ENCODE assay signal across 8 mouse cellular contexts in genomic region chr1:172188891-172189290, GRCm38 (mm10). TPM values are rescaled to one million over a fixed set of nuclear protein-coding genes. Genes with fewer than 3 reads are reported as not detected.
DNase-seq lines count a peak whose midpoint lies in the region; ATAC-seq and TF ChIP-seq lines count a peak whose summit lies in the region.

No protein-coding gene starts in this region.

- TF ChIP-seq EP300 in CH12.LX (IDR thresholded peaks at IDR 0.05; ENCODE audit: low read length): no peak

- H3K27me3 ChIP-seq in CH12.LX (replicated peaks): no peaks in the 10 kb centered on the region
- H3K27me3 ChIP-seq in liver, embryonic 11.5 days (replicated peaks; ENCODE audit: control insufficient read depth, insufficient read depth, low read length): no peaks in the 10 kb centered on the region

- no peak overlapping the region for H3K9ac ChIP-seq in CH12.LX (ENCODE audit: insufficient read depth, low read depth)
- H3K9ac ChIP-seq in liver, embryonic 11.5 days (ENCODE audit: low read depth, low read length): no peak overlapping the region

- in situ Hi-C loops in CH12.LX (cut with MboI; ENCODE audit: low pct_ligation_motif_present, low pct_unique_long_range_greater_than_20kb, low sequenced_read_pairs): no loop called here

- no peaks in the 10 kb centered on the region for H3K4me1 ChIP-seq in CH12.LX (ENCODE audit: control insufficient read depth in 1 of 2, insufficient read depth in 2 of 2)
- no peaks in the 10 kb centered on the region for H3K4me1 ChIP-seq in liver, embryonic 11.5 days (replicated peaks; ENCODE audit: control insufficient read depth, insufficient read depth, low read length)

- no peaks in the 10 kb centered on the region for H3K9me3 ChIP-seq in CH12.LX (replicated peaks; ENCODE audit: low read length)
- H3K9me3 ChIP-seq in liver, embryonic 11.5 days (ENCODE audit: control insufficient read depth, low read length): no peaks in the 10 kb centered on the region

- H3K36me3 ChIP-seq in CH12.LX (replicated peaks in 1 of 2; ENCODE audit: control insufficient read depth in 1 of 2, insufficient read depth in 1 of 2, low read length in 1 of 2): peaks cover 70 to 92% of the 10 kb centered on the region in 2 experiments
- H3K36me3 ChIP-seq in liver, embryonic 11.5 days (ENCODE audit: control insufficient read depth, insufficient read depth, low read length): peaks cover 42% of the 10 kb centered on the region

- no peak overlapping the region for H3K27ac ChIP-seq in CH12.LX (ENCODE audit: insufficient read depth, low read depth)
- H3K27ac ChIP-seq in liver, embryonic 11.5 days (ENCODE audit: low read depth, low read length): no peak overlapping the region

- 83% methylated on average over 4 of the region's 4 CpGs for WGBS in liver, embryonic 11.5 days

- no peak overlapping the region for H3K4me2 ChIP-seq in CH12.LX (ENCODE audit: insufficient read depth, low read depth, poor library complexity, severe bottlenecking)
- H3K4me2 ChIP-seq in liver, embryonic 11.5 days: no peak overlapping the region

- TF ChIP-seq RAD21 in CH12.LX (IDR thresholded peaks at IDR 0.05; ENCODE audit: low read depth, low read length): peak; percentile 6

- DNase-seq in kidney, adult 9 months: peak; percentile 45
- DNase-seq in kidney, adult 8-10 months: no peak
- DNase-seq in CH12.LX (ENCODE audit: extremely low read depth): peak; percentile 29
- peak; percentile 17 for DNase-seq in NIH3T3 (ENCODE audit: low read depth)
- no peak for DNase-seq in liver, embryonic 11.5 days (ENCODE audit: low spot score)
- no peak for DNase-seq in c-Kit-positive CD71-positive TER-119-positive erythroid progenitor cells, embryonic 14.5 days (ENCODE audit: low spot score)
- no peak for DNase-seq in urinary bladder, postnatal 4 days (ENCODE audit: low spot score in 2 of 2)
- DNase-seq in layer of hippocampus, postnatal 25 days (ENCODE audit: extremely low spot score in 1 of 2, low spot score in 1 of 2): no peak

- ATAC-seq in liver, embryonic 11.5 days (replicated peaks; ENCODE audit: low FRiP score): peak; percentile 64; the same call in 1 of the 2 replicates

- peak; percentile 47 to 51; a peak in 3 of 4 replicates for TF ChIP-seq CTCF in CH12.LX (conservative IDR thresholded peaks at IDR 0.05 in 1 of 2, IDR thresholded peaks at IDR 0.05 in 1 of 2; ENCODE audit: low read depth in 2 of 2, low read length in 2 of 2)

- dilution Hi-C loops in CH12.LX (cut with MboI; ENCODE audit: extremely low pct_ligation_motif_present, extremely low pct_unique_long_range_greater_than_20kb, low sequenced_read_pairs): no loop called here

- no peaks in the 10 kb centered on the region for H3K79me2 ChIP-seq in CH12.LX (replicated peaks; ENCODE audit: control insufficient read depth, extremely low read depth, insufficient read depth, poor library complexity, severe bottlenecking)

- no peak for TF ChIP-seq POLR2A in CH12.LX (IDR thresholded peaks at IDR 0.05; ENCODE audit: low read depth, low read length)

- no peak overlapping the region for H3K4me3 ChIP-seq in CH12.LX (replicated peaks in 1 of 3; ENCODE audit: low read depth in 2 of 3, low read length in 2 of 3, poor library complexity in 1 of 3)
- H3K4me3 ChIP-seq in liver, embryonic 11.5 days (ENCODE audit: low read depth, low read length): no peak overlapping the region

TF ChIP-seq in CH12.LX, 34 proteins besides CTCF, POLR2A, EP300 and RAD21:
- TF ChIP-seq NRF1 (IDR thresholded peaks at IDR 0.05; ENCODE audit: low read depth, low read length) (no peak), UBTF (IDR thresholded peaks at IDR 0.05; ENCODE audit: low read depth, low read length) (no peak), HCFC1 (IDR thresholded peaks at IDR 0.05; ENCODE audit: low read depth, low read length) (no peak), SMC3 (IDR thresholded peaks at IDR 0.05; ENCODE audit: low read depth, low read length) (peak; percentile 32; the same call in 1 of the 2 replicates), USF1 (IDR thresholded peaks at IDR 0.05; ENCODE audit: low read depth, low read length) (no peak)

RNA-seq across cellular contexts. Expression of gene Pea15a, which starts 17.7 kb away (rescaled TPM):
- 14.9 and 15.6 TPM in 2 replicates for total RNA-seq in CH12.LX (2012; rRNA removed)
- 21.5 and 23.7 TPM in 2 replicates for total RNA-seq in CH12.LX (2014; rRNA removed)
- 50.6 and 52.1 TPM in 2 replicates for polyA plus RNA-seq in CH12.LX (2012; ENCODE audit: insufficient read length, low read depth)
- 43.4 and 44.8 TPM in 2 replicates for polyA plus RNA-seq in liver, embryonic 11.5 days (2014; fragmentation: Nextera tagmentation; extraction: Ambion mirVana)
- 100 to 1,000 TPM; 395 to 445 TPM for total RNA-seq in layer of hippocampus, postnatal 25 days (2021)

RNA-seq across cellular contexts. Expression of gene Casq1, which starts 30.8 kb away (rescaled TPM):
- total RNA-seq in CH12.LX (2012; rRNA removed) (0.21 TPM in 1 of 2 replicates, not detected in the other), CH12.LX (2014; rRNA removed) (not detected in 2 replicates)
- 0.96 and 0.98 TPM in 2 replicates for polyA plus RNA-seq in CH12.LX (2012; ENCODE audit: insufficient read length, low read depth)
- 2.2 and 4.1 TPM in 2 replicates for polyA plus RNA-seq in liver, embryonic 11.5 days (2014; fragmentation: Nextera tagmentation; extraction: Ambion mirVana)
- total RNA-seq in layer of hippocampus, postnatal 25 days (2021): under 1 TPM; 0.49 to 0.52 TPM

RNA-seq across cellular contexts. Expression of gene Dcaf8, which starts 41.0 kb away (rescaled TPM):
- 47.7 and 58.5 TPM in 2 replicates for total RNA-seq in CH12.LX (2012; rRNA removed)
- 46.2 and 50.1 TPM in 2 replicates for total RNA-seq in CH12.LX (2014; rRNA removed)
- 77.2 and 80.7 TPM in 2 replicates for polyA plus RNA-seq in CH12.LX (2012; ENCODE audit: insufficient read length, low read depth)
- polyA plus RNA-seq in liver, embryonic 11.5 days (2014; fragmentation: Nextera tagmentation; extraction: Ambion mirVana): 89.2 and 102 TPM in 2 replicates
- total RNA-seq in layer of hippocampus, postnatal 25 days (2021): 100 to 1,000 TPM; 107 to 115 TPM

Comparison
In these comparisons a context has a peak if more than half of its experiments do, and no peak if none do; other contexts are left out.
1. DNase-seq: peak in kidney, adult 9 months (single experiment), CH12.LX (single experiment) and NIH3T3 (single experiment); none in kidney, adult 8-10 months (0 of 2), liver, embryonic 11.5 days (single experiment), c-Kit-positive CD71-positive TER-119-positive erythroid progenitor cells, embryonic 14.5 days (single experiment), urinary bladder, postnatal 4 days (0 of 2) and layer of hippocampus, postnatal 25 days (0 of 2).
2. RNA of gene Pea15a, which starts 17.7 kb away (total RNA-seq): 395 to 445 TPM in layer of hippocampus, postnatal 25 days; 14.9 to 23.7 TPM in CH12.LX; every median in the first group is over 10 times any median in the second.